Mouse (Mus musculus): ENCODE results near the gene Mvk. TPM values are rescaled to one million over a fixed set of nuclear protein-coding genes. Genes with fewer than 3 reads are reported as not detected.

Mvk gene
- total and polyA plus RNA-seq, 2 experiments from 2014 or later = 70.6 to 113 TPM

DNA sequence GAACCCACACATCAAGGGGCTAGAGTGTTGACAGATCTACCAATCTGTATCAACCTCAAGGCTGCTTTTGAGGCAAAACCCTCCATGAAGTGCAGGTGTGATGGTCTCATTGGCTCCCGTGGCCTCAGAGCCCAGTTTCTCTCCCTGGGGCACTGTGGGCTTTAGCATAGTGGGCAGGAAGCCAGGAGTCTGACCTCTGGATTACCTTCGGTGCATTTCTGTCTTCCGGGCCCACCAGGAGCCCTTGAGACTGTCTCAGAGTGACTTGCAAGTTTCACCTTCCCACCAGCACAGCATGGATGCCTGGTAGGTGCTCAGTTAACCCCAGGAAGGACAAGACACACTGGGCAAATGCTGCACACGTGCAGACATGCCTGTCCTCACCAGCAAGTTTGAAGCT is 63.9 kb downstream of the Mvk start:
- no peaks in the 10 kb centered on the region for H3K4me1 ChIP-seq (ENCODE audit: insufficient read depth, low read length)
- WGBS = 71% methylated on average over 4 of the region's 4 CpGs
- no peak for ATAC-seq (ENCODE audit: low FRiP score)

DNA sequence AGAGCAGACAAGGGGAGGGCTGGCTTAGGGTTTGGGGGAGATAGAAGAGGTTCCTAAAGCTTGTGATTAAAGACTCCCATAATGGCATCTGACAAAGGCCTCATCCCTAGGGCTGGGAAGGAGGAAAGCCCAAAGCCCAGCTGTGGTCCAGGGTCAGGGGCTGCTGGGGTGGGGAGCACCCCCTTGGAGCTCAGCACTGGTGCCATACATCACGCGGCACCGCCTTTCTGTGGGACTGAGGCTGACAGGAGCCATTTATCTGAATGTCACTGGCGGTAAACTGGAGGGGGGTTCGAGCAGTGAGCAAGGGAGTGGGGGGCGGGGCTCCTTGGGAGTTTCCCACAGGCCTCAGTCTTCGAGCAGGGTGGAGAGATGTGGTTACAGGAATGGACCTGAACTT is 65.4 kb downstream of the Mvk start:
- H3K27ac ChIP-seq (ENCODE audit: low read depth, low read length) = no peak overlapping the region
- no peaks in the 10 kb centered on the region for H3K4me1 ChIP-seq (ENCODE audit: insufficient read depth, low read length)
- no peaks in the 10 kb centered on the region for H3K36me3 ChIP-seq (ENCODE audit: insufficient read depth, low read length)
- H3K9me3 ChIP-seq (ENCODE audit: low read length) = no peaks in the 10 kb centered on the region
- no peak for TF ChIP-seq CTCF (IDR thresholded peaks at IDR 0.05)
- DNase-seq (ENCODE audit: low spot score) (no peak), ATAC-seq (ENCODE audit: low FRiP score) (no peak)
- WGBS = 84% methylated on average over 7 of the region's 7 CpGs
- no peaks in the 10 kb centered on the region for H3K27me3 ChIP-seq (ENCODE audit: insufficient read depth, low read length)
- no peak overlapping the region for H3K9ac ChIP-seq (replicated peaks; ENCODE audit: low read length, poor library complexity, severe bottlenecking)
- H3K4me3 ChIP-seq (ENCODE audit: low read depth, low read length) = no peak overlapping the region
- H3K4me2 ChIP-seq (ENCODE audit: low read depth, low read length, poor library complexity, severe bottlenecking) = no peak overlapping the region

More for the DNA sequence above, 63.9 kb downstream of the Mvk start:
- Histone ChIP-seq H3K27ac (ENCODE audit: low read depth, low read length) (no peak overlapping the region), H3K4me2 (ENCODE audit: low read depth, low read length, poor library complexity, severe bottlenecking) (no peak overlapping the region), H3K27me3 (ENCODE audit: insufficient read depth, low read length) (no peaks in the 10 kb centered on the region), H3K9me3 (ENCODE audit: low read length) (no peaks in the 10 kb centered on the region), H3K36me3 (ENCODE audit: insufficient read depth, low read length) (no peaks in the 10 kb centered on the region), H3K4me3 (ENCODE audit: low read depth, low read length) (no peak overlapping the region), H3K9ac (replicated peaks; ENCODE audit: low read length, poor library complexity, severe bottlenecking) (no peak overlapping the region)
- DNase-seq (ENCODE audit: low spot score) = no peak
- no peak for TF ChIP-seq CTCF (IDR thresholded peaks at IDR 0.05)

Small RNA genes within 50 kb of the gene (microRNA-seq; reads per million reads assigned to microRNA genes)
- not detected for gene Mir7027 (ENCODE audit: borderline number of aligned reads)

Other genes with a start within 250 kb of the Mvk start
- 0.24 and 0.66 TPM in 2 replicates for gene Foxn4, start 170.5 kb upstream of the Mvk start, total RNA-seq (2014; rRNA removed)
- 0.35 and 0.38 TPM in 2 replicates for gene Foxn4, start 170.5 kb upstream of the Mvk start, polyA plus RNA-seq (2015; fragmentation: Nextera tagmentation; extraction: Ambion mirVana)
- 0.33 and 0.60 TPM in 2 replicates for gene Myo1h, start 155.1 kb upstream of the Mvk start, total RNA-seq (2014; rRNA removed)
- gene Myo1h, start 155.1 kb upstream of the Mvk start, polyA plus RNA-seq (2015; fragmentation: Nextera tagmentation; extraction: Ambion mirVana) = 0.43 and 0.56 TPM in 2 replicates
- gene Kctd10, start 63.8 kb upstream of the Mvk start, total RNA-seq (2014; rRNA removed) = 49.7 and 65.1 TPM in 2 replicates
- gene Kctd10, start 63.8 kb upstream of the Mvk start, polyA plus RNA-seq (2015; fragmentation: Nextera tagmentation; extraction: Ambion mirVana) = 51.8 and 54.5 TPM in 2 replicates
- gene Ube3b, start 63.7 kb upstream of the Mvk start, total RNA-seq (2014; rRNA removed) = 47.3 and 58.3 TPM in 2 replicates
- 26.8 and 26.9 TPM in 2 replicates for gene Ube3b, start 63.7 kb upstream of the Mvk start, polyA plus RNA-seq (2015; fragmentation: Nextera tagmentation; extraction: Ambion mirVana)
- gene Mmab, start 209 bp upstream of the Mvk start, total RNA-seq (2014; rRNA removed) = 28.8 and 39.9 TPM in 2 replicates
- gene Mmab, start 209 bp upstream of the Mvk start, polyA plus RNA-seq (2015; fragmentation: Nextera tagmentation; extraction: Ambion mirVana) = 38.6 and 39.0 TPM in 2 replicates
- 5.6 and 10.4 TPM in 2 replicates for gene Fam222a, start 123.7 kb downstream of the Mvk start, total RNA-seq (2014; rRNA removed)
- 3.5 and 4.2 TPM in 2 replicates for gene Fam222a, start 123.7 kb downstream of the Mvk start, polyA plus RNA-seq (2015; fragmentation: Nextera tagmentation; extraction: Ambion mirVana)
- 1.2 and 3.4 TPM in 2 replicates for gene Trpv4, start 214.2 kb downstream of the Mvk start, total RNA-seq (2014; rRNA removed)
- 0.88 and 1.4 TPM in 2 replicates for gene Trpv4, start 214.2 kb downstream of the Mvk start, polyA plus RNA-seq (2015; fragmentation: Nextera tagmentation; extraction: Ambion mirVana)
- gene Gltp, start 246.7 kb downstream of the Mvk start, total RNA-seq (2014; rRNA removed) = 27.0 and 42.1 TPM in 2 replicates
- 32.6 and 35.3 TPM in 2 replicates for gene Gltp, start 246.7 kb downstream of the Mvk start, polyA plus RNA-seq (2015; fragmentation: Nextera tagmentation; extraction: Ambion mirVana)